Mouse (Mus musculus) T-helper 1 cell (primary cell): ENCODE measurements around the gene Pdcd7.

Experiments used
- in situ Hi-C: fragments of 300-600 bp; cut with MboI, MseI; formaldehyde crosslinking; loops from one replicate; pipeline ENCODE4 v1.15.1; 2025; ENCODE audit warnings: high pct_unique_total_duplicates

Pdcd7 gene

GRCm38 (mm10) chr9:65356561-65356960, 10.7 kb downstream of the Pdcd7 start:
- in situ Hi-C loops, result no loop called here

- in situ Hi-C loops, result no loop called here
Measured at GRCm38 (mm10) chr9:65356971-65357370, 11.1 kb downstream of the Pdcd7 start.

- in situ Hi-C loops, result no loop called here
Measured at GRCm38 (mm10) chr9:65358956-65359480, 13.1 kb downstream of the Pdcd7 start.

- in situ Hi-C loops, result no loop called here
Measured at GRCm38 (mm10) chr9:65360641-65361448, 14.9 kb downstream of the Pdcd7 start, which contains the start of gene Ubap1l. Ubap1l (plus strand) TSS chr9:65361041.

GRCm38 (mm10) chr9:65363684-65364083, 17.8 kb downstream of the Pdcd7 start:
- in situ Hi-C loops, result no loop called here

GRCm38 (mm10) chr9:65365721-65366120, 19.8 kb downstream of the Pdcd7 start:
- in situ Hi-C loops, result no loop called here

- in situ Hi-C loops, result no loop called here
Measured at GRCm38 (mm10) chr9:65371756-65372155, 25.9 kb downstream of the Pdcd7 start.

- in situ Hi-C loops, result no loop called here
Measured at GRCm38 (mm10) chr9:65372449-65372848, 26.5 kb downstream of the Pdcd7 start.

GRCm38 (mm10) chr9:65374468-65375162, 28.7 kb downstream of the Pdcd7 start:
- in situ Hi-C loops, result no loop called here

- in situ Hi-C loops, result no loop called here
Measured at GRCm38 (mm10) chr9:65375163-65375934, 29.4 kb downstream of the Pdcd7 start.

GRCm38 (mm10) chr9:65381017-65381590, 35.2 kb downstream of the Pdcd7 start:
- in situ Hi-C loops, result no loop called here

GRCm38 (mm10) chr9:65382031-65382750, 36.3 kb downstream of the Pdcd7 start:
- in situ Hi-C loops, result no loop called here

- in situ Hi-C loops, result no loop called here
Measured at GRCm38 (mm10) chr9:65382751-65383097, 36.8 kb downstream of the Pdcd7 start.

- in situ Hi-C loops, result no loop called here
Measured at GRCm38 (mm10) chr9:65384276-65384675, 38.4 kb downstream of the Pdcd7 start.

GRCm38 (mm10) chr9:65386373-65387140, 40.7 kb downstream of the Pdcd7 start:
- in situ Hi-C loops, result no loop called here

GRCm38 (mm10) chr9:65390752-65391612, 45.1 kb downstream of the Pdcd7 start:
- in situ Hi-C loops, result loop anchor here (5.0 kb wide), 1 partner anchor 41 kb away; no protein-coding TSS in a partner anchor

- in situ Hi-C loops, result loop anchor here (5.0 kb wide), 1 partner anchor 41 kb away; no protein-coding TSS in a partner anchor
Measured at GRCm38 (mm10) chr9:65391613-65391964, 45.7 kb downstream of the Pdcd7 start, which contains the start of gene Kbtbd13. Kbtbd13 (minus strand) TSS chr9:65391652.

GRCm38 (mm10) chr9:65392638-65393364, 46.9 kb downstream of the Pdcd7 start:
- in situ Hi-C loops, result loop anchor here (5.0 kb wide), 1 partner anchor 40 kb away; no protein-coding TSS in a partner anchor
